Mouse (Mus musculus): Measurements from ENCODE around the gene Arvcf.

Gene Arvcf

DNA sequence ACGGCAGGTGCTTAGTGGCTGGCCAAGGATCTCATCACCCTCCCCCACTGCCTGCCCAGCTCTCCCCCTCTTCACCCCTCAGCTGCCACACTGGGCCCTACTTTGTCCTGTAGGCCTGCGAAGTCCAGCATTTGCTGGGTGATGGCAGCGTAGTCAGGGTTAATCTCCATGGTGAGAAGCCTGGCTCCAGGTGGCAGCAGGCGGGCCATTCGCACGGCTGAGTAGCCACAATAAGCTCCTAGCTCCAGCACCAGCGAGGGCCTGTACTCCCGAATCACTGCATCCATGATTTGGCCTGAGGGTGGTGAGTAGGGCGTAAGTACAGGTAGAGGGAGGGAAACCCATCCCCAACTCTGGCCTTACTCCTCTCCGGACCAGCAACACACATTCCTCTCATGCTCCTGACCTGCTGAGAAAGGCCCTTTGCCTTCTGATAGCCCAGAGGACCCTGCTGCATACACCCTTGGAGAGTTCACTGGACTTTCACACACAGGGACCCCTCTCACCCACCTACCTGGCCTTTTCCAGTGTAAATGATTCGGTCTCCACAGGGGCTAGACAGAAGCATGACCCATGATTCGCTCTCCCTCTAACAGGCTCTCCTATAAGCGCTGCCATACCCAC lies 63.2 kb downstream of the Arvcf start:
- DNase-seq (ENCODE audit: low read depth): no peak

DNA sequence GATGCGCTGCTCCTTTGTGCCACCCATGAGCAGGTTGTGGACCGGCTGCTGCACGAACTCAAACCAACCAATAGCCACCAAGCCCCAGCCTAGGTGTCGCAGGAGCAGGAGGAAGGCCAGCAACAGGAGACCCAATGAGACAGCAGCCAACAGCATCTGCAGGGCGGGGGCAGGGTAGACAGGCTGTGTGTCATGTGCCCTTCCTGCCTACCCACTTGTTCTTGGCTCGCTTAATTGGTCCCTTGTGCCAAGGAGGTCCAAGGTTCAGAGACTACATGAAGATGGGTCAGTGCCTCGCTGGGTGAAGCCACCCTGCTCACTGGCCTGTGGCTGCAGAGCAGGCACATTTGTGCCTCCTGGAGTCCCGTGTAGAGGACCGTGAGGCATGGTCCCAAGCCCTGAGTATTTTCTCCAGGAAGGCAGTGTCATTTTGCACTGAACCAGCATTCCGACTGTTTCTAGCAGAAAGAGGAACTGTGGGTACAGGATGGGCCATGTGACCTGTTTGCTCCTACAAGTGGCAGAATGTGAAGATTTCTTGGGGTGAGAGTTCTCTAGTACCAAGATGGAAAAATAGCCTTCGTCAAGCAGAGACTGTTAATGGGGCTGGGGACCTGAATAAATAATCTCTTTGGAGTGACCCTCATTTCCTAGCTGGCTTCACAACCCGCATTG lies 64.0 kb downstream of the Arvcf start:
- no peak for DNase-seq (ENCODE audit: low read depth)

DNA sequence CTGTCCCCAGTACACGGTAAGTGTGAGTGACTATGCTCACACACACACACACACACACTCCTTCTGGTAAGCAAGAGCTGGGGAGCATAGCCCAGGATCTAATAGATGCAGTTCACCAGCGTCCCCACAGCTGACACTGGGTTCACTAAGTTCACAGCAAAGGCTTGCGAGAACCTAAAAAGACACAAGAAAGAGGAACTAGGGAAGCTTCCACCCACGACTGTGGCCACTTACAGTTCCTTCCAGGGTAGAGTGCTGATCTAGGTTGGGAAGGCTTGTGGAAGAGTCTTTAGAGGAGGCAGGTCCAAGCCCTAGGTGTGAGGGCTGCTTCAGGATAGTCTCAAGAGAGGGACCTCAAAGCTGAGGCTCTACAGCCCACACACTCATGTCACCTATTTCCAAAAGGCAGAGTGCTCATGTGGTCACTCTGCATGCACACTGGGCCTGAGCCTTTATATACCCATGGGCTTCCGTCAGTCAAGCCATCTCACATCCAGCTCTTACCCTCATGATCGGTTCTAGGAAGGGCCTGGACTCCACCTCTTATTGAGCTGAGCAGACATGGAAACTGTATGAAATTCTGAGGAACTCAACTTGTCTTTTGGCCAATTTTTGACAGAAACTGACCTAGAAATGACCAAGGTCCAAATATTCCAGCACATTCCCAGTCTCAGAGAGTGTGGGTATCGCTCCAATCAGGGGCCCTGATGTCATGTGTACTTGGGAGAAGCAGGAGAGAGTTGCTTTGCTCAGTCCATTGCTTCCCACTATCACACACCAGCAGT lies 65.2 kb downstream of the Arvcf start:
- DNase-seq (ENCODE audit: low read depth): no peak

DNA sequence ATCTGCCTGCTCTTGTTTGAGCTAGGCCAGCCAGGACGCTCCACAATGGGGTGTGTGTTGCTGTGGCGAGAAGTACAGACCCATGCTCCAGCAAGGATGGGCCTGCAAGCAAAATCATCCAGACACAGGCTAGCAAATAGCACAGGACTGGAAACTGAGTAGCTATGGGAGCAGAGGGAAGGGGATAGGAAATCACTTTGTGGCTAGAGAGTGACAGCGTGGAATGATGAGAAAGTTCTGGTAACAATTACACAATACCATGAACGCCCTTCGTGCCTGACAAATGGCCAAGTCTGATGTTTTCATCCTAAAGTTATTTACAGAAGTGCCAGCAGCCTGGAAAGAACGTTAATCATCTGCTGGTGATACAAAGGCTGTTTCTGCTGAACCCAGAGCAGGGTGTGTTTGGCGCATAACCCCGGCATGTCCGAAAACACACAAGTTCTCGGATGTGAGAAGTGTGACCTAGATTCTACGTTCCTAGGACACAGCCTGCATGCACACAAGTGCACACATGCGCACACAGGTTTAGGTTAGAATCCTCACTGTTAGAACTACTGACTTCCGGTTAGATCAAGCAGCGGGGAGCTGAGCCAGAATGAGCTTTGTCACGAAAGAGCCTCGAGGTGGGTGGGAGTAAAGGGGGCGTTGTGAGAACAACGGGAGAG lies 68.2 kb downstream of the Arvcf start:
- peak; percentile 97 for DNase-seq (ENCODE audit: low read depth)

DNA sequence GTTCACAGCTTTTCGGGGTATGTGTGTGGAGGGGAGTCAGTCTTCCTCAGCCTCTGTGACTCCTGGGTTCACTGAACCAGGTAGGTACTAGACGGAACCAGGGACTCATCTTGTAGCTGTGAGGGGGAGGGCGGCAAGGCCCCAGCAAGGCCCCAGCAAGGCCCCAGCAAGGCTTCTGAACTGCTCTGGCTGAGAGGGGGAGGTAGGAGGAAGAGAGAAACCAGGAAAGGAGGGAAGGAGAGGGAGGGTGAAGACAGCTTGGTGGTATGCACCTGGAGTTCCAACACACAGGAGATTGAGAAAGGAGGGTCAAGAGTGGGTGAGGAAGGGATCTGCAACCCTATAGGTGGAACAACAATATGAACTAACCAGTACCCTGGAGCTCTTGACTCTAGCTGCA lies 68.9 kb downstream of the Arvcf start:
- DNase-seq (ENCODE audit: low read depth): no peak

DNA sequence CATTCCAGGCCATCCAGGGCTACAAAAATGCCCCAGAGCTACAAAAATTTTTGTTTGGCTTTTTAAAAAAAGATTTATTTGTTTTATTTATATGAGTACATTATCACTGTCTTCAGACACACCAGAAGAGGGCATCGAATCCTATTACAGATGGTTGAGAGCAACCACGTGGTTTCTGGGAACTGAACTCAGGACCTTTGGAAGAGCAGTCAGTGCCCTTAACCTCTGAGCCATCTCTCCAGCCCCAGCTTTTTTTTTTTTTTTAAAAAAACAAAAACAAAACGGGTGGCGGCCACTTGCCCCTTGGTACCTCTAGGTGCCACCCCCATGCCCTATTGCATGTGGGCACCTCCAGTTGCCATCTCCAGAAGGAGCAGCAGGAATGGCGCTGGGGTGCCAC lies 69.5 kb downstream of the Arvcf start:
- no peak for DNase-seq (ENCODE audit: low read depth)

DNA sequence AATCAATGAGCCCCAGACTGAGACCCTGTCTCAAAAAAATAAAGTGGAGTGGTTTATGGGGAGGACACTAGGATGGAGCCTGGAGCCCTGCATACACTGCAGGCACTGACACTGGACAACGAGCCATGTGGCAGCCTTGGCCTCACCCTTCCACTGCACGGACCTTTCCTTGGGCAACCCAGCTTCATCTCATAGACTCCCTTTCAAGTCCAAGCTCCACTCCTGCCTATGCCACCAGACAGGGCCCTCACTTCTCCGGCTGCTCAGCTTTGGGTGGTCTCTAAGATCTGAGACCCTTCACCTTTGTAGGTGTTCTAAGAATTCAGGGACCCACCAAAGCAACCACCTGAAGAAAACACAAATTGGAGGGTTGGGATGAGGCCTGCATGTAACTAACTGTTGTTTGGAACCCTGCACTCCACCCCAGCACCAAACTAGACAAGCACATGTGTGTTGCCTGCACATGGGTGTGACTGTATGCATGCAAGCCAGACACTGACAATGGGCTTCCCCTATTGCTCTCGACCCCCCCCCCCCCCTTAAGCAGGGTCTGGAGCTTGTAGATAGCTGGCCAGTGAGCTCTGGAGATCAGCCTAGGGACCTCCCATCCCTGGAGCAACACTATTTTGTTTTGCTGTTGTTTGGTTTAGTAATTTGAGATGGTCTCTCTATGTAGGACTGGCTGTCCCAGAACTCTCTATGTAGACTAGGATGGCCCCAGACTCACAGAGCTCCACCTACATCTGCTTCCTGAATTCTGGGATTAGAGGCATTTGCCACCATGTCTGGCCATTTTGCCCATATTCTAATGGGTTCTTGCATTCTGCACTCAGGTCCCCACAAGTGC lies 71.0 kb downstream of the Arvcf start:
- DNase-seq (ENCODE audit: low read depth): no peak

DNA sequence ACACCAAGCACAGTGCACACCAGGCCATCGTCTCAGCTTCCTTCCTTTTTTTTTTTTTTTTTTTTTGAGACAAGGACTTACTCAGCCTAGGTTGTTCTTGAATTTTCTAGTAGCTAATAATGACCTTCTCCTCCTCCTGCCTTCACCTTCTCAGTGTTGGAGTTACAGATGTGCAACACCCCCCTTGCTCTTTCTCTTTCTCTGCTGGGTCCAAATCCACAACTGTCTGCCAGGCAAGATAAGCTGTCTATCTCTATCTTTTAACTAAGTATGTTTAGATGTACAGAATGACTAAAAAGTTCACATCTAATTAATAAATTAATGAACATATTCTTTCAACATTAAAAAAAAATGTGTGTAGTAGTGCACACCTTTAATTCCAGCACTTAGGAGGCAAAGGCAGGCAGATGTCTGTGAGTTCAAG lies 71.6 kb downstream of the Arvcf start:
- DNase-seq (ENCODE audit: low read depth): no peak

DNA sequence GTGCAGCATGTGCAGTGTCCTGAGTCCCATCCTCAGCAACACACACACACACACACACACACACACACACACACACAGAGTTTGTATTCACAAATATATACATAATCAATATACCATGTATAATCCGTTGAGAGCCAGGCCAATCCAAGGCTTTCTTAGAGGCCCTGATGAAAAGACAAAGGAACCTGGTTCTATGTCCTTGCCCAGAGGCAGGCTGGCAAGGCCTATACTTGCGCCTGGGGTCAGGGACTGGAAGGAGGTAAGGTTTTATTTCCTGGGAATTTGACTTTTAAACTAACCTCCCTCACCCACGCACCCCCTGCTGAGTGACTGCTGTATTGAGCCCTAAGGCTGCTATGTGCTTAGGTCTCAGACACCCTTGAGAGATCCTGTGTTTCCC lies 72.6 kb downstream of the Arvcf start:
- no peak for DNase-seq (ENCODE audit: low read depth)

DNA sequence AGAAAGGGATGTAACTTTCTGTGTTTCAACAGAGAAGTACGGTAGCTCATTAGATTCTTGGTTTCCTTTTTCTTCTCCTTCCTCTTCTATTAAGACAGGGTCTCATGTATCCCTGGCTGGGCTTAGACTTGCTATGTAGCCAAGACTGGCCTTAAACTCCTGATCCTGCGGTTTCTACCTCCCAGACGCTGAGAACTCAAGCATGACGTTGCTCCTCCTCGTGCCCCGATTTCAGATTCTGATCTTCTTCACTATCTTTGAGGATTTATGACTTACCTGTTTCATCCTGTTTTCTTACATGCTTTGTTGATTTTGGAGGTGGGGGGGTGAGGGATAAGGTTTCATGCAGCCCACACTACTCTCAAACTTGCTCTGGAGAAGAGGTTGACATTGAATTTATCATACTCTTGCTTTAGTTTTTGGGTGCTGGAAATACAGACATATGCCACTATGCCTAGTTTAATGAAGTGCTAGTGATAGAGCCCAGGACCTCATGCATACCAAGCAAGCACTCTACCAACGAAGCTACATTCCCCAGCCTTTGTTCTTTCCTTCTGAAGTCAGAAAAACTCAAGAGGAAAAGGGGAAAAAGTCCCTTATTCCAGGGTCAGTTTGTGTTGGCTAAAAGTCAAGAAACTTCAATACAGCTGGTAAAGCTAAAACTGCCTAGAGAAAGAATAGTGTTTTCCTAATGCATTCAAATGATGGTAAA lies 75.4 kb downstream of the Arvcf start:
- DNase-seq (ENCODE audit: low read depth): no peak

DNA sequence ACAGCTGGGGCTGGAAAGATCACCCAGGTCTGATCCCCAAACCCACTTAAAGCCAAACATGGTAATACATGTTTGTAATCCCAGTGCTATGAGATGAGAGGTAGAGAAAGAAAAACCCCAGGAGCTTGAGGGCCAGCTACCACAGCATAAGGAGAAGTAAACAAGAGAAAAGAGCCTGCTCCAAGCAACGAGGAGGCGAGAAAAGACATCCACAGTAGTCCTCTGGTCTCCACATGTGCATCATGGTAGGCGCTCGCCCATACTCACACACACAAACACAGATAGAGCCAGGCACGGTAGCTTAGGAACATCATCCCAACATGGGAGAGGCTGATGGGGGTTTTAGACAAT lies 75.9 kb downstream of the Arvcf start:
- no peak for DNase-seq (ENCODE audit: low read depth)

DNA sequence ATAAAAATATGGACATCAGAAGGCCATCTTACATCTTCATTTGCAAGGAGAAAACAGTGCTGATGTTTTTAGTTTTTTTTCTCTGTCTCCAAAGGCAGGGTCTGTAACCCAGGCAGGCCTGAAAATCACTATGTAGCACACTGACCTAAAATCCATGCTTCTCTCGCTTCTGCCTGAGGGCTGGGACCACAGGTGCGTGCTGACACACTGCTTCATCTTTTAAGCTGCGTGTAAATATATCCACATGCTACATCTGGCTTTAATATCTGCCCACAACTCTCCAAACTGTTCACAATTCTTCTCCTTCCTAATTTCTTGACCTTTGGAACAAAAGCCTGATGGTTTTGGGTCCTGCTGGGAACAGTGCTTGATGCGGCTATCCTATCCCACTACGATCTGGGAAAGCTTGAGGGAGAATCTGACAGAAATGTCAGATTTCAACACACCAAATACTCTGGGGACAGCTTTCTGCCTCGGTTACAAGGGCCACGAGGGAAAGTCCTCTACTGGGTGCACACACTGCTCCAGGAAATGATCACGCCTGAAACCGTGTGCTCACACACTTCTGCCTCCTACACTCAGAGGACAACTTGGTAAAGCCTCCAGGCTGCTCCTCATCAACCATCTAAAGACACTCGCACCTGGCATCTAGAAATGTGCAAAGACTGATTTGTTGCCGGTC lies 76.5 kb downstream of the Arvcf start:
- DNase-seq (ENCODE audit: low read depth): no peak

DNA sequence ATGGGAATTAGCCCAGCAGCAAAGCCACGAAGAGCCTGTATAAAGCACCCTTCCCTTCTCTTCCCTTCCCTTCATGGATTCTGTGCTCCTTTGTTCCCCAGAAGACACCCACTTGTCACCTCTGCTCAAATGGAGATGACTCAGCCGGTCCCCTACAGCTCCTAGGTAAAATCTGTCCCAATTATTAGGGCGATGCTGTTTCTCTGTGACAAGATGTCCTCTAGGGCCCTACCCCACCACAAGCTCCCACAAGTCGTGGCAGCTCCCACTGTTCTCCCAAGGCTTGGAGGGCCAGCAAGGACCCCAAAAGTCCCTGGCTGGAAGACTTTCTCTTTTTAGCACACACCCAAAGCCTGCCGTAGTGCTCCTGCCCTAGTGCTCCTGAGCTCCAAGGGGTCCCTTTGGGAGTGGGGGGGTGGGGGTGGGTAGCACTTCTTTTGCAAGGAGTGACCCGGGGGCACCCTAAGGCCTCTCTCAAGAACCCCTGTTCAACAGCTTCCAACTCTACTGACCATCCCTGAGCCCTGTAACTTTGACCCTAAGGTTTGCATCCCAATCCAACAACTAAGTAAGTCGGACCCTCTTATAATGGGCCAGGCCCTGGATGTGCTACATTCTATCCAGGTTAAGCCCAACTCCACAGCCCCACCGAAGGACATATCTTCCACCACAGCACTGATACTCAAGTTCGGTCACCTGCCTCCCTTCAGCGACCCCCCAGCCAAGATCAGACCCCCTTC lies 77.7 kb downstream of the Arvcf start:
- no peak for DNase-seq (ENCODE audit: low read depth)

DNA sequence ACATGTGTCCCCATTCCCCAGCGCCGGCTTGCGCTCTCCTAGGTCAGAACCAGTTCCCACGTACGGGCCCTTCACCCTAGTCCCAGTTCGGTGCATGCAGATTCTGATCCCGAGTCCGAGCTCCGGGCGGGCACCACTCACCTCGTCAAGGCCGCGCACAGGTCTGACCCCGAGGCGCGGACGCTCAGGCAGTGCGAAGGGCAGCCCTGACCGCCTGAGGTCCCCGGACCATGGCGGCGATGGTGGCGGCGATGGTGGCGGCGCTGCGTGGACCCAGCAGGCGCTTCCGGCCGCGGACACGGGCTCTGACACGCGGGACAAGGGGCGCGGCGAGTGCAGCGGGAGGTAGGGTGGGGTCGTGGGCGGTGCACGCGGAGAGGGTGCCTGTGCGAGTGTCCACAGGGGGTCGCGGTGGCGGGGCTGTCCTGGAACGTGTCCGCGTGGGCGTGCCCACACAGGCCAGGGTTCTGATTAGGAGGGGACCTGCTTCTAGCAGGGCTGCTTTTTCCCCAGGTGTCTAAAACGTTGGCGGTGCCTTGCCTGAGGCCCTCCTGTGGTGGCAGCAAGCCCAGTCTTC lies 78.3 kb downstream of the Arvcf start, which contains the start of gene Txnrd2:
Txnrd2 (plus strand) TSS at position 170 of the 577 bp plus-strand sequence.
- DNase-seq (ENCODE audit: low read depth): no peak

DNA sequence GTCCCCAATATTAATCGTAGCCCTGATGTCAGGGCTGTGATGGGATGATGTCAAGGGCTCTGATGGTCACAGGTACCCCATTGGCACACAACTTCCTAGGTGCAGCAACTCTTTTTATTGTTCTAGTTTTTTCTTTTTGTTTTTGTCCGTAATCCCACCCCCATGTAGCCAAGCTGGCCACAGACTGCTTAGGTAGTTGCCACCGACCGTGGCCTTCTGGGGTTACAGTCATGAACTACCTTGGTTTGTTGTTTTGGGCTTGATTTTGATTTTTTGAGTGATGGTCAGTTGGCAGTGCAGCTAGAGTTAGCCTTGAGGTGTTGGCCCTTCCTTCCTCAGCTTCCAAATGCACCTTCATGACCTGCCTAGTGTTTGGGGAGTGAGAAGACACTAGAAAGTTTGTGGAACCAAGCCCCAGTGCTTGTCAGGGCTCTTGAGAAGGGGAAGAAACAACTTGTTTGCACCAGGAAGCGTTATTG lies 78.9 kb downstream of the Arvcf start, which contains the start of gene Comt:
Comt (minus strand) TSS at position 51 of the 479 bp plus-strand sequence.
- no peak for DNase-seq (ENCODE audit: low read depth)

DNA sequence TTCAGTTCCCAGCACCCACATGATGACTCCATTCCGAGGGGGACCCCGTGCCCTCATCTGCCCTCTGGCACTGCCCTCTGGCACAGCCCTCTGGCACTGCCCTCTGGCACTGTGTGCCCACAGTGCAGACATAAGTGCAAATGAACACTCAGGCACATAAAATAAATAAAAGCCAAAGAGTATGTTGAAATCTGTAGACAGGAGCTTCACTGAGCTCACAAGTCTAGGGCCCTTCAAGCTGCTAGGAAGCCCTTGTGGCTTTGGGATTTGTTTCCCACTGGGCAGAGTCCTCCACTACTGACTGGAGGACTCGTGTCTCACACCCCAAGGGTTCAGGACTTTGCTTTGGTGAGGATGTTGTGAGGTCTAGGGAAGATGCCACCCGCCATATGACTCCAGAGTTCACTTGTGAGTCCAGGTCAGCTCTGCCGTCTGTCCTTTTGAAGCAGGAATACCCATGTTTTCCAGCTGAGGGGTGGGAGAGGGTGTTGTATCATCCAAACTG lies 80.1 kb downstream of the Arvcf start:
- no peak for DNase-seq (ENCODE audit: low read depth)

DNA sequence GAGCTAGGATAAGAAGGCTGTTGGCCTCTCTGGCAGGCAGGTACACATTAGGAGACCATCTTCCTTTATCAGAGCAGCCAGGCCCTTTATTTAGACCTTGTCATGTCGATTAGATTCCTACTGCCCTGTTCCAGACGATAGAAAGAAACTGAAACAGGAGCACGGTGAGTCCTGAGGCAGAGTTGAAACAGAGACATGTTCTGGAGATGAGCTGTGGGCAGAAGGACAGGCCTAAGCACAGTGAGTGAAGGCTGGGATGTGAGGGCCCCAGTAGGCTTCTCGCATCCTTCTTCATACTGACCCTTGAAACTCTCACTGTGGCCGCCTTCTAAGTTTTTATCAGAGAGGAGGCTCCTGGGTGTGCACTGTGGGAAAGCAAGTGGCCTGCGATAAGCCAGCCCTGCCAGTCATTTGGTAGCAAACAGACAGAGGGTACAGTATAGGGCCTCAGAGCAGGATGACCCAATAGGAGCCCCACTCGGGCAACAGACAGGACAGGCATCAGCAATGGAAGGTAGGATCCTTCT lies 80.6 kb downstream of the Arvcf start:
- no peak for DNase-seq (ENCODE audit: low read depth)

DNA sequence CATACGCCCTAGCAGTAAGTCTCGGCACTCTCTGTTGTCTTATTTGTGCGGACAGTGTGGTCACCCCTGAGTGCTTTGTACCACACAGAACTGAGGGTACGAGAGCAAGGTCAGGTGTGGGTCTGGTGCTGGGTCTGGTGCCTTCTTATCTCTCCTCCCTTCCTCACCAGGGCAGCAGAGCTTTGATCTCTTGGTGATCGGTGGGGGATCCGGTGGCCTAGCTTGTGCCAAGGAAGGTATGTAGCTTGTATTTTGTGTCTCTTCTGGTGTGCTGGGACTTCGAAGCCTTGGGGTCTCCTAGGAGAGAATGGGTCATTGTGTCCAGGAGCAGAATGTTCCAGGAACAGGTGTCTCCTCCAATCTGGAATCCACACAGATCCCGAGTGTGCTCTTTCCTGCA lies 81.7 kb downstream of the Arvcf start:
- DNase-seq (ENCODE audit: low read depth): no peak

Data from fibroblast of lung, adult 2 months (primary cell).